Mouse (Mus musculus): ENCODE results near the gene Vmn2r84. TPM values are rescaled to one million over a fixed set of nuclear protein-coding genes. Genes with fewer than 3 reads are reported as not detected.

The Vmn2r84 gene
- total RNA-seq, 2 experiments from 2014 or later = not detected

DNA sequence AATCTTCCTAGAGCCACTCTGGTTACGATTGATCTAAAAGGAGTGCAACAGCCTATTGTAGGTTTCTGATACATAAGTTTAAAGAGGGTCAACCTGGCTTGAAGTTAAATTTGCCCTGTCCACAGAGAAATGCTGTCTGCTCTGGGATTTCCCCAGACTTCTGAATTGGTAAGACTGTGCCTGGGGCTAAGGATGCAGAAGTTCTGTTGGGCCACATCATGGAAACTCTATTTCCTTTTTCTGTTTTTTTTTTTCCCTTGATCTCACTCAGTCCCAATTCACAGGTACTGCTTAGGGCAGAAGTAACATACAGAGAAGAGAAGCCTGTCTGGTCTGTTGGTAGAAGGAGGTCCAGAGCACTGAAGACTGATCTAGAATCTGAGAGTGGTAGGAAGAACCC, 63.4 kb downstream of the Vmn2r84 start:
- no peak for ATAC-seq (replicated peaks; ENCODE audit: low FRiP score, low TSS enrichment, poor library complexity, severe bottlenecking)

Other genes starting within 250 kb of the Vmn2r84 start
- not detected in 2 replicates for gene Olfr825, start 227.6 kb downstream of the Vmn2r84 start, total RNA-seq (2014; fragmentation: Nextera tagmentation)
- not detected in 2 replicates for gene Olfr825, start 227.6 kb downstream of the Vmn2r84 start, total RNA-seq (2017)
- gene Olfr826, start 210.1 kb downstream of the Vmn2r84 start, total RNA-seq (2014; fragmentation: Nextera tagmentation) = not detected in 2 replicates
- not detected in 2 replicates for gene Olfr826, start 210.1 kb downstream of the Vmn2r84 start, total RNA-seq (2017)
- not detected in 2 replicates for gene Olfr827, start 179.9 kb downstream of the Vmn2r84 start, total RNA-seq (2014; fragmentation: Nextera tagmentation)
- gene Olfr827, start 179.9 kb downstream of the Vmn2r84 start, total RNA-seq (2017) = not detected in 2 replicates
- gene Neurod4, start 114.1 kb downstream of the Vmn2r84 start, total RNA-seq (2014; fragmentation: Nextera tagmentation) = not detected in 2 replicates
- gene Neurod4, start 114.1 kb downstream of the Vmn2r84 start, total RNA-seq (2017) = not detected in 2 replicates
- gene Tespa1, start 71.5 kb downstream of the Vmn2r84 start, total RNA-seq (2014; fragmentation: Nextera tagmentation) = 2.6 and 3.7 TPM in 2 replicates
- gene Tespa1, start 71.5 kb downstream of the Vmn2r84 start, total RNA-seq (2017) = 10.9 and 12.2 TPM in 2 replicates
- 0.17 TPM in 1 of 2 replicates, not detected in the other for gene Vmn2r85, start 35.4 kb upstream of the Vmn2r84 start, total RNA-seq (2014; fragmentation: Nextera tagmentation)
- not detected in 2 replicates for gene Vmn2r85, start 35.4 kb upstream of the Vmn2r84 start, total RNA-seq (2017)
- gene Vmn2r86, start 61.7 kb upstream of the Vmn2r84 start, total RNA-seq (2014; fragmentation: Nextera tagmentation) = not detected in 2 replicates
- not detected in 2 replicates for gene Vmn2r86, start 61.7 kb upstream of the Vmn2r84 start, total RNA-seq (2017)
- gene Vmn2r87, start 103.1 kb upstream of the Vmn2r84 start, total RNA-seq (2014; fragmentation: Nextera tagmentation) = not detected in 2 replicates
- gene Vmn2r87, start 103.1 kb upstream of the Vmn2r84 start, total RNA-seq (2017) = not detected in 2 replicates